In genomic region chr11:93594033-93594432, GRCm38 (mm10) we compare ENCODE assay signal across 16 mouse cellular contexts.
DNase-seq lines count a peak whose midpoint lies in the region; ATAC-seq and TF ChIP-seq lines count a peak whose summit lies in the region.
"Had no signal": no experiment of that assay in that cellular context is flagged by ENCODE, and none has a peak within 500 bp of the region (broad histone marks: within the 10 kb centered on the region; RNA-seq: fewer than 3 reads in every experiment).

No protein-coding gene starts in this region.

- DNase-seq in forebrain, embryonic 10.5 days (ENCODE audit: extremely low spot score, low spot score) = no peak
- DNase-seq in hindbrain, postnatal 0 days (ENCODE audit: low spot score) = no peak
- peak; percentile 17 for DNase-seq in ES-CJ7 (ENCODE audit: low read depth, low spot score)
- DNase-seq in spleen, postnatal 14 days (ENCODE audit: low spot score in 2 of 2) = no peak
- DNase-seq in Muller cell, postnatal 12 days (ENCODE audit: inconsistent ontology term) = no peak
- DNase-seq: adrenal gland, adult 8-10 months; cerebellum, adult 11 months; cerebellum, postnatal 14 days; lung, postnatal 14 days; thymus, postnatal 14 days had no signal

- no peaks in the 10 kb centered on the region for H3K36me3 ChIP-seq in forebrain, embryonic 12.5 days (replicated peaks)
- H3K36me3 ChIP-seq in forebrain, embryonic 10.5 days (replicated peaks) = no peaks in the 10 kb centered on the region
- no peaks in the 10 kb centered on the region for H3K36me3 ChIP-seq in hindbrain, embryonic 12.5 days
- H3K36me3 ChIP-seq in hindbrain, postnatal 0 days (ENCODE audit: insufficient read depth, low read length) = no peaks in the 10 kb centered on the region
- H3K36me3 ChIP-seq in hindbrain, embryonic 13.5 days = no peaks in the 10 kb centered on the region
- H3K36me3 ChIP-seq: embryonic facial prominence, embryonic 12.5 days had no signal

- H3K4me1 ChIP-seq in forebrain, embryonic 12.5 days = peaks cover 8% of the 10 kb centered on the region; the same call in 1 of the 2 replicates
- H3K4me1 ChIP-seq in forebrain, embryonic 10.5 days = peaks cover 8% of the 10 kb centered on the region
- peaks cover 5% of the 10 kb centered on the region; the same call in 1 of the 2 replicates for H3K4me1 ChIP-seq in hindbrain, embryonic 12.5 days
- no peaks in the 10 kb centered on the region for H3K4me1 ChIP-seq in hindbrain, postnatal 0 days (ENCODE audit: insufficient read depth, low read length)
- peaks cover 9% of the 10 kb centered on the region for H3K4me1 ChIP-seq in hindbrain, embryonic 13.5 days (replicated peaks)

- no peaks in the 10 kb centered on the region for H3K27me3 ChIP-seq in forebrain, embryonic 12.5 days
- H3K27me3 ChIP-seq in forebrain, embryonic 10.5 days (ENCODE audit: poor library complexity, severe bottlenecking) = no peaks in the 10 kb centered on the region
- no peaks in the 10 kb centered on the region for H3K27me3 ChIP-seq in hindbrain, embryonic 12.5 days
- H3K27me3 ChIP-seq in hindbrain, postnatal 0 days (ENCODE audit: insufficient read depth, low read length) = no peaks in the 10 kb centered on the region
- H3K27me3 ChIP-seq in hindbrain, embryonic 13.5 days = no peaks in the 10 kb centered on the region
- H3K27me3 ChIP-seq: embryonic facial prominence, embryonic 12.5 days had no signal

- ATAC-seq in forebrain, embryonic 12.5 days (ENCODE audit: low FRiP score) = peak; percentile 57
- peak; percentile 40; the same call in 1 of the 2 replicates for ATAC-seq in hindbrain, embryonic 12.5 days (ENCODE audit: low FRiP score)
- ATAC-seq in hindbrain, postnatal 0 days = no peak
- peak; percentile 32; the same call in 1 of the 2 replicates for ATAC-seq in hindbrain, embryonic 13.5 days (ENCODE audit: low FRiP score)
- ATAC-seq: CD4-positive, CD25-positive, alpha-beta regulatory T cell, adult 4 months; intestine, postnatal 0 days had no signal

- no peak overlapping the region for H3K4me2 ChIP-seq in forebrain, embryonic 12.5 days
- no peak overlapping the region for H3K4me2 ChIP-seq in hindbrain, embryonic 12.5 days (replicated peaks)
- H3K4me2 ChIP-seq in hindbrain, postnatal 0 days (ENCODE audit: low read depth, low read length) = no peak overlapping the region
- no peak overlapping the region for H3K4me2 ChIP-seq in hindbrain, embryonic 13.5 days
- H3K4me2 ChIP-seq: embryonic facial prominence, embryonic 12.5 days had no signal

- H3K9ac ChIP-seq in forebrain, embryonic 12.5 days = no peak overlapping the region
- no peak overlapping the region for H3K9ac ChIP-seq in hindbrain, embryonic 12.5 days
- no peak overlapping the region for H3K9ac ChIP-seq in hindbrain, postnatal 0 days (replicated peaks; ENCODE audit: low read length)
- H3K9ac ChIP-seq in hindbrain, embryonic 13.5 days = no peak overlapping the region
- H3K9ac ChIP-seq: embryonic facial prominence, embryonic 12.5 days had no signal

- H3K9me3 ChIP-seq in forebrain, embryonic 12.5 days = no peaks in the 10 kb centered on the region
- no peaks in the 10 kb centered on the region for H3K9me3 ChIP-seq in forebrain, embryonic 10.5 days
- no peaks in the 10 kb centered on the region for H3K9me3 ChIP-seq in hindbrain, embryonic 12.5 days (replicated peaks)
- H3K9me3 ChIP-seq in hindbrain, postnatal 0 days (ENCODE audit: low read length) = no peaks in the 10 kb centered on the region
- no peaks in the 10 kb centered on the region; the same call in 1 of the 2 replicates for H3K9me3 ChIP-seq in hindbrain, embryonic 13.5 days
- H3K9me3 ChIP-seq: embryonic facial prominence, embryonic 12.5 days had no signal

- H3K4me3 ChIP-seq in forebrain, embryonic 12.5 days (replicated peaks) = no peak overlapping the region
- H3K4me3 ChIP-seq in forebrain, embryonic 10.5 days = no peak overlapping the region
- H3K4me3 ChIP-seq in hindbrain, embryonic 12.5 days = no peak overlapping the region
- H3K4me3 ChIP-seq in hindbrain, postnatal 0 days (ENCODE audit: low read length) = no peak overlapping the region
- H3K4me3 ChIP-seq in hindbrain, embryonic 13.5 days = no peak overlapping the region
- H3K4me3 ChIP-seq: embryonic facial prominence, embryonic 12.5 days had no signal

- H3K27ac ChIP-seq in forebrain, embryonic 12.5 days = no peak overlapping the region
- no peak overlapping the region for H3K27ac ChIP-seq in forebrain, embryonic 10.5 days
- H3K27ac ChIP-seq in hindbrain, embryonic 12.5 days = no peak overlapping the region
- no peak overlapping the region for H3K27ac ChIP-seq in hindbrain, postnatal 0 days
- no peak overlapping the region for H3K27ac ChIP-seq in hindbrain, embryonic 13.5 days
- H3K27ac ChIP-seq: embryonic facial prominence, embryonic 12.5 days had no signal

- TF ChIP-seq CTCF in hindbrain, postnatal 0 days (IDR thresholded peaks at IDR 0.05; ENCODE audit: low read depth) = no peak

- WGBS in forebrain, embryonic 12.5 days = 25% methylated on average over 2 of the region's 2 CpGs
- WGBS in forebrain, embryonic 10.5 days = 20% methylated on average over 2 of the region's 2 CpGs
- 31% methylated on average over 2 of the region's 2 CpGs for WGBS in hindbrain, embryonic 12.5 days
- WGBS in hindbrain, postnatal 0 days = 29% methylated on average over 2 of the region's 2 CpGs
- 25% methylated on average over 2 of the region's 2 CpGs for whole genome bisulfite sequencing in hindbrain, embryonic 13.5 days
